Mouse (Mus musculus): ENCODE results near the gene Gtse1.

DNA sequence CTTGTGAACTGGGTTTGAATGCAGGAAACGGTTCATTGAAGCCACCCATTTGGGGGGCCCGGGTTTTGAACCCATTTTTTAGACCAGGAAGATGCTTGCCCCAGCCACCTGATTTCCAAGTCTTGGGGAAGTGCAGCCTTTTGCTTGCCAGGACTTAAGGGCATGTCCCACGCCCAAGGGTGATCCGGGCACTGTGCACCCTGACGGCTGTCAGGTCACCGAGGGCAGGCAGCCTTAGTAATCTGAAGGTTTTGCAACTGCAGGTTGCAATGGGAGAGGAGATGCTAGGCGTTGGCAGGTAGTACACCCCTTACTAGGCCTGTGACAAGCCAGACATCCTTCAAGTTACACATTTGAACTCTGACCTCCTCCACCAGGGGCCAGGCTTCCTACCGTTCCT, 26.9 kb upstream of the Gtse1 start:
- TF ChIP-seq CTCF (IDR thresholded peaks at IDR 0.05; ENCODE audit: insufficient read depth, low read length) (no peak), POLR2A (IDR thresholded peaks at IDR 0.05; ENCODE audit: borderline replicate concordance, extremely low read depth, low read depth, low read length) (no peak)

All from lung, adult 2 months (tissue).